Mouse (Mus musculus) heart, embryonic 15.5 days (tissue): ENCODE measurements around the gene Klhl23. TPM values are rescaled to one million over a fixed set of nuclear protein-coding genes. Genes with fewer than 3 reads are reported as not detected.
"Not testable (repeated sequence)": the region's sequence is repeated elsewhere in the genome, so short reads cannot be mapped to it uniquely, and the experiment has no call there.

Experiments
- ATAC-seq: fragments of 200-750 bp; cut with Nextera tagmentation; replicated peaks from 2 replicates; pipeline ENCODE4 v1.8.0; 2017; ENCODE audit warnings: low read depth, moderate TSS enrichment; ENCODE audit not compliant: insufficient number of reproducible peaks, insufficient read depth, low FRiP score
- H3K27ac ChIP-seq: fragments of 300-500 bp; sonication (generic); 2 replicates; pipeline ENCODE4 v1.5.1; 2015; ENCODE audit warnings: mild to moderate bottlenecking, inconsistent platforms
- H3K27me3 ChIP-seq: fragments of 300-500 bp; sonication (generic); 2 replicates; pipeline ENCODE4 v1.6.1; 2015; ENCODE audit warnings: inconsistent platforms
- H3K36me3 ChIP-seq: fragments of 300-500 bp; sonication (generic); 2 replicates; pipeline ENCODE4 v1.6.1; 2015; ENCODE audit warnings: mild to moderate bottlenecking, inconsistent platforms
- H3K4me1 ChIP-seq: fragments of 300-500 bp; sonication (generic); replicated peaks from 2 replicates; pipeline ENCODE4 v1.6.1; 2015; ENCODE audit warnings: inconsistent platforms
- H3K4me2 ChIP-seq: fragments of 300-500 bp; sonication (generic); 2 replicates; pipeline ENCODE4 v1.6.1; 2015; ENCODE audit warnings: inconsistent platforms, mild to moderate bottlenecking, moderate library complexity
- H3K4me3 ChIP-seq: fragments of 300-500 bp; sonication (generic); 2 replicates; pipeline ENCODE4 v1.5.1; 2015; ENCODE audit warnings: mild to moderate bottlenecking, inconsistent platforms
- H3K9ac ChIP-seq: fragments of 300-500 bp; sonication (generic); 2 replicates; pipeline ENCODE4 v1.6.1; 2015; ENCODE audit warnings: mild to moderate bottlenecking, inconsistent platforms
- H3K9me3 ChIP-seq: fragments of 300-500 bp; sonication (generic); replicated peaks from 2 replicates; pipeline ENCODE4 v1.6.1; 2016; ENCODE audit warnings: inconsistent platforms
- WGBS: fragments of 180-500 bp; shearing (Covaris S2); methylation state at CpG from one replicate; pipeline ENCODE4 v1.1.7; 2015; ENCODE audit warnings: mixed read lengths; 5-methylcytosine and 5-hydroxymethylcytosine counted together
- polyA plus RNA-seq: library from polyadenylated mRNA; unstranded; fragments of >200 nt; fragmentation: Nextera tagmentation; extraction: Ambion mirVana; gene quantifications from 2 replicates; pipeline ENCODE4 v1.2.1, GENCODE M21; 2015

Gene Klhl23
- 46.4 and 53.0 TPM in 2 replicates for polyA plus RNA-seq

DNA sequence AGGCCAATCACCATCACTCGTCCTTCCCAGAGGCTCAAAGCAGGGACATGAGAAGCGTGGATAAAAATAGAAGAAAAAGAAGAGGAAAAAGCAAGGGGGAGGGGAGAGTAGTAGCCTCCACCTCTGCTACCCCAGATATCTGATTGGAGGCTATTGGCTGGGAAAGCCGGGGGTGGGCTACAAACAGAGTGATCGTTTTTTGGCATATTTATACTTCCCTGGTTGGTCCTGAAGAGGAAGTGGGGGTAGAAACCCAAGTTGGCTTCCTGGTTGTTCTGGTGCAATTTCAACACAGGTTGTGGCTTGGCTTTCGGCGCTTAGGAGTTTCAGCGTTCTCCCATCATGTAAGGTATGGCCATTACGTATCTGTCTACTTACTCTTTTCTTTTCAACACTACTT, at the start of gene Klhl23:
TSS of gene Klhl23 (plus strand) at position 234 of the 400 bp plus-strand sequence.
- 1% methylated on average over 8 of the region's 8 CpGs for WGBS
- H3K9me3 ChIP-seq = no peaks in the 10 kb centered on the region
- H3K4me1 ChIP-seq = peaks cover 29% of the 10 kb centered on the region
- peak within 1 kb of the TSS; percentile 91 for H3K4me3 ChIP-seq
- H3K27me3 ChIP-seq = no peaks in the 10 kb centered on the region
- peak; percentile 32; the same call in 1 of the 2 replicates for ATAC-seq
- peak within 1 kb of the TSS; percentile 93 for H3K9ac ChIP-seq
- peak within 1 kb of the TSS; percentile 87 for H3K4me2 ChIP-seq
- 0 out of 2 replicates have a peak, but pooled peaks cover 9% of the 10 kb centered on the region for H3K36me3 ChIP-seq
- peak within 1 kb of the TSS; percentile 99 for H3K27ac ChIP-seq

DNA sequence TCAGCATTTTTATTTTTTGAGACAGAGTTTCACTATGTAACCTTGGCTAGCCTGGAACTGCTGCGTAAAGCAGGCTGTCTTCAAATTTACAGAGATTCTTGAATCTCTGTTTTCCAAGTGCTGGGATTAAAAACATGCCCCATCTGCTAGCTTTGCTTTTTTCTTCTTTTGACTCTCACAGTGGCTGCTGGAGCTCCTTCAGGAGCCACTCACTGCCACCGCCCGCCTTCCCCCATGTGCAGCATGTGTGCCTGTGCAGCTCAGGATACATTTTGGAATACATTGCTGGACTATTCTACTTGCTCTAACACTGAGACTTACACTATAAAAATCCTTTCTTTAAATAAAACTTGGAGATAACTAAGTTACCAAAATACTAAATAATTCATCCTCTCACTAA, 48.4 kb upstream of the Klhl23 start:
- ATAC-seq = no peak
- Histone ChIP-seq H3K9me3 (no peaks in the 10 kb centered on the region), H3K4me3 (no peak overlapping the region), H3K36me3 (no peaks in the 10 kb centered on the region), H3K4me2 (no peak overlapping the region), H3K27me3 (no peaks in the 10 kb centered on the region), H3K27ac (no peak overlapping the region), H3K9ac (no peak overlapping the region), H3K4me1 (no peaks in the 10 kb centered on the region)
- 89% methylated on average over 3 of the region's 3 CpGs for WGBS

DNA sequence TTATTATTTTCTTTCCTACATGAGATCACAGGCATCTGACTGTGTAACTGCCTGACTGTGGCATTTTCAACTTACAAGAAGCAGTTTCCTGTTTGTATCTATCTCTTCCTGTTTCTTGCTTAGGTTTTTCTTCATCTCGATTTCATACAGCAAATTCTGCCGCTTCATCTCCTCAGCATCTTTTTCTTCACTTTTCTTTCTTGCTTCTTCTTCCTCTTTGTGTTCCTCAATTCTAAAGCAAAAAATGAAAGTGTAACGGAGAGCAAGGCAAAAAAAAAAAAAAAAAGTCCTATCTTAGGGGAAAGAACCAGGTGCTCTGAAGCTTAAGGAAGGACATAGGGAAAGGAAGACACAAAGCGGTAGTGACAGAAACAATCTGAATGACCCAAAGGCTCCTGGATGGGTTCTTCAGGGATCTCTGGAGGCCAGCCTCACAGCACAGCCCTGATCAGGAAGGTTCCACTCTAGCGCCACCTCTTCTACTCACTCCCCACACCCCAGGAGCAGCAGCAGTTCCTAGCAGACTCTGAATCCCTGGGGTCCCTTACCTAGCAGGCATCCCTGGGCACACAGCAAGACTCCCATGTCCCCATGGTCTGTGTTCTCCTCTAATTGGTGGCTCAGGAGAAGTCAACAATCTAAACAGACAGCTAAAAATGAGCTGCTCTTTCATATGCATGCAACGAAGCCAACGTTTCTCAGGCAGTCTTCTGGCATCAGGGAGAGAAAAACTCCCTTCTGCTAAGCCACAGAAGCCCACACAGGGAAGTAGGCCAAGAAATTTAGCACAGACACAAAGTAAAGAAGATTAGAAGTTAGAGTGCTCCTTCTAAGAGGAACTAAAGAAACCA, 43.5 kb upstream of the Klhl23 start:
- no peak overlapping the region for H3K4me2 ChIP-seq
- no peaks in the 10 kb centered on the region for H3K4me1 ChIP-seq
- WGBS = 64% methylated on average over 7 of the region's 7 CpGs
- H3K27me3 ChIP-seq = no peaks in the 10 kb centered on the region
- no peak overlapping the region for H3K27ac ChIP-seq
- no peaks in the 10 kb centered on the region for H3K36me3 ChIP-seq
- no peak for ATAC-seq
- no peak overlapping the region for H3K4me3 ChIP-seq
- H3K9ac ChIP-seq = no peak overlapping the region; the same call in 1 of the 2 replicates
- no peaks in the 10 kb centered on the region for H3K9me3 ChIP-seq

DNA sequence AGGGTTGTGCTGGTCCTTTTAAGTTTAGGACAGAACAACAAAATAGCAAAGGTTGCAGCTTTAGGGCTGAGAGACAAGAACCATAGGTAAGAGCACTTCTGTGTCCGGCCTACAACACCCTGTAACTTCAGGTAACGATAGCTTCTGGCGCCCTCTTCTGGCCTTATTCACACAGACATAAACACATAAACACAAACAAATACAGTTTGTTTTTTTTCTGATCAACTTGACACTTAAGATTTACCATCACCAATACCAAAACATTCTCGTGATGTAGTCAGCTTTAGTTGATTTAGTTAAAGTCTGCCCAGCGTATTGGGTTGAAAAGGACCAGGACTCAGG, 42.9 kb upstream of the Klhl23 start:
- H3K4me3 ChIP-seq = no peak overlapping the region
- no peak overlapping the region for H3K4me2 ChIP-seq
- no peaks in the 10 kb centered on the region for H3K27me3 ChIP-seq
- H3K4me1 ChIP-seq = no peaks in the 10 kb centered on the region
- no peaks in the 10 kb centered on the region for H3K36me3 ChIP-seq
- WGBS = 43% methylated on average over 5 of the region's 5 CpGs
- no peak overlapping the region for H3K27ac ChIP-seq
- H3K9ac ChIP-seq = no peak overlapping the region; the same call in 1 of the 2 replicates
- ATAC-seq = no peak
- H3K9me3 ChIP-seq = no peaks in the 10 kb centered on the region

DNA sequence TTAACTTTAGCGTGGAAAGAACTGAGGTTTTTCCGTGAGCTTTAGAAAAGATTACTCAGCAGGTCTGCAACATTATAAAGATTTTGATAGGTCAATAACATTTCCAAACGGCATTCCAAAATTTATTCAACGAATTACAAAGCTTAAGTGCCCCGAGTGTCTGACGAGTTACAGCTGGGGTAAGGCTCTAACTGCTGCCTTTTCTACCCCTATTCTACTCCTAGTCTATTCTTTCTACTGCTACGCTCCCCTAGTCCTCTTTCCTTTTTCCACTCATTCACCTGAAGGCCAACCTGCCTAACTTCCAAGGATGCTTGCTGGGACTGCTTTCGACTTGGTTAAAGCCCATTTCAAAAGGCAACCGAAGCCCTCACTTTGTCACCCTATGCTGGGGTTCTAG, 32.8 kb upstream of the Klhl23 start:
- Histone ChIP-seq H3K9me3 (no peaks in the 10 kb centered on the region), H3K4me1 (peaks cover 6% of the 10 kb centered on the region), H3K4me3 (peak overlapping the region; percentile 69), H3K27me3 (no peaks in the 10 kb centered on the region), H3K4me2 (peak overlapping the region; percentile 77), H3K27ac (peak overlapping the region; percentile 83), H3K9ac (peak overlapping the region; percentile 71), H3K36me3 (peaks cover 13% of the 10 kb centered on the region)
- WGBS = 23% methylated on average over 9 of the region's 9 CpGs
- ATAC-seq = no peak

DNA sequence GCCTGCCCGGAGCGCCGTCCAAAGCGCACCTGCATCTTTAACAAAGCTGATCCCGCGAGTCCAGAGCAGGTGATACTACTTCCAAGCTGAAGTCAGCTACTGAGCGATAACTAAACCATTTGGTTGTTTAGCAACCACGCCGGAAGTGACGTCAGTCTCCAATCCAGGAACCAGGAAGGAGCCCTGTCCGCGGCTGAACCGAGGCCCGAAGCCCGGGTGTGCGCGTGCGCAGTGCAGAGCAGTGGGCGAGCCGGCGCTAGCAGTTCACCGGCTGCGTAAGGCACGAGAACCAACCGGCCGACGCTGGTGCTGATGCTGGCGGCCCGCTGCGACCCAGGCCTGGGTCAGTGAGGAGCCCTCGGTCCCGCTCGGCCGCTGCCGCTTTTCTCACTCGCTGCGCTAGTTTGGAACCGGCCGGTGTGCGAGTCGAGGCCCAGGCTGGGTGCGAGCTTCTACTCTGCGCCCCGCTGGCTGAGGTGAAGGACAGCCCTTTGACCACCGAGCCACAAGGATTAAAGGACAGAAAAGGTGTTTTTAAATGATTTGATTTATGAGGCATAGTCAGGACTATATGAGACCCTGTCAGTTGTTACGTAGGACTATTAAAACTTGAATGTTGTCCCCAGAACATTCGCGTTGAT, 32.2 kb upstream of the Klhl23 start, which contains the start of the genes Ccdc173 and Phospho2:
TSS of gene Ccdc173 (minus strand) at position 147 of the 641 bp plus-strand sequence.
TSS of gene Phospho2 (plus strand) at position 195 of the 641 bp plus-strand sequence.
- Histone ChIP-seq H3K27me3 (no peaks in the 10 kb centered on the region), H3K4me3 (peak within 1 kb of the TSS; percentile 69), H3K27ac (peak within 1 kb of the TSS; percentile 83), H3K9me3 (no peaks in the 10 kb centered on the region), H3K4me2 (peak within 1 kb of the TSS; percentile 77), H3K9ac (peak within 1 kb of the TSS; percentile 71), H3K36me3 (peaks cover 17% of the 10 kb centered on the region), H3K4me1 (peaks cover 6% of the 10 kb centered on the region)
- ATAC-seq = peak; percentile 97
- 2% methylated on average over 48 of the region's 48 CpGs for WGBS

DNA sequence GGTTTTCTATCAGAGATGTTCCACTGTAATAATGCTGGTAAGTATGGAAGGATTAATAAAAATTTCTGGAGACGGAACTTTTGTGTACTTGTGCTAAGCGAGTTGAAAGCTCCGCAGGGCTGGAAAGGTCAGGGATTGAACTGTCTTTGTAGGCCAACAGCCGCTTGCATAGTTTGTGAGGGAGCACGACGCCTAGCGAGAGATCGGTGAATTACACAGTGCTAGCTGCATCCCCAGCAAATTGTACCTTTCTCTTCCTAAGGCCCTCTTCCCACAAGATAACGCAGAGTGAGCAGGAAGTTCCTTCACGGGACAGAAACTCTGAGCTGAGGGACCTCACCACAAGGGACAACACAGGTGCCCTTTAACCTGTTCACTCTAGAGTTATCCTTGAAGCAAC, 31.5 kb upstream of the Klhl23 start:
- H3K27ac ChIP-seq = peak overlapping the region; percentile 83
- 3% methylated on average over 10 of the region's 10 CpGs for WGBS
- ATAC-seq = no peak

DNA sequence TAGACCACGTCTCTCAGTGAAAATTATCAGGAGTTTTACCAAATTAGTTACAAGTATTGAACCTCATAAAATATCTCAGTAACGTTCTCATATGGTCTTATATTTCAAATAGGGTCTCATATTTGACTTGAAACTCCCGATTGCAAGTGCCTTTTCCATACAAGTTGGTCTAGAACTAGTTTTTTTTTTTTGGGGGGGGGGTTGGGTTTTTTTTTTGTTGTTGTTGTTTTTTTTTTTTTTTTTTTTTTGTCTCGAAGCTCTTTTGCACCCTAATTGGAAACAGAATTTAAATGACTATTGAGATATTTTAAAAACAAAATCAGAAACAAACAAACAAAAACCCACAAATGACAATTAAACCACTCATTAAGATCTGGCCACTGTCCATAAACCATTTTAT, 31.0 kb upstream of the Klhl23 start:
- Histone ChIP-seq H3K36me3 (peaks cover 28% of the 10 kb centered on the region), H3K27ac (no peak overlapping the region), H3K9ac (no peak overlapping the region), H3K9me3 (no peaks in the 10 kb centered on the region), H3K4me3 (peak overlapping the region; percentile 69; the same call in 1 of the 2 replicates), H3K4me1 (peaks cover 6% of the 10 kb centered on the region), H3K27me3 (no peaks in the 10 kb centered on the region), H3K4me2 (peak overlapping the region; percentile 77)
- ATAC-seq = no peak
- 62% methylated on average over 4 of the region's 4 CpGs for WGBS

More for the DNA sequence above, 31.5 kb upstream of the Klhl23 start:
- Histone ChIP-seq H3K4me2 (peak overlapping the region; percentile 77), H3K9ac (peak overlapping the region; percentile 38; the same call in 1 of the 2 replicates), H3K4me1 (peaks cover 6% of the 10 kb centered on the region), H3K36me3 (peaks cover 24% of the 10 kb centered on the region), H3K4me3 (peak overlapping the region; percentile 69), H3K9me3 (no peaks in the 10 kb centered on the region), H3K27me3 (no peaks in the 10 kb centered on the region)

DNA sequence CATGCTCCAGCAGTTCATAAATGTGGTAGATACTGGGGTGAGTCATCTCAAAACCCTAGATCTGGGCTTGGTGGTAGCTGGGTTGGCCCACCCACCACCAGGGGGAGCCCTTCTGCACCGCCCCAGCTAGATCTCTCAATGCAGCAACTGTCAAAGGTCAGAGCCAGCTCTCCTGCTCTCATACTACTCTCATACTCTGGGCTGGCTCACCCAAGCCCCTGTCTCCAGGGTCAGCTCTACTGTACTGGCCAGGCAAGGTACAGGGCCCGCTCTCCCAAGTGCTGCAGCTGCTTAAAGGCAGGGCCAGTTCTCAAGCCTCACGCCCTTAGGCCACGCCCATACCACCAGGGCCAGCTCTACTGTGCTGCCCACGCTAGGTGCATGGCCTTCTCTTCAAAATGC, 18.8 kb upstream of the Klhl23 start:
- Histone ChIP-seq H3K9me3 (no peaks in the 10 kb centered on the region), H3K4me2 (peak overlapping the region; percentile 31), H3K4me3 (no peak overlapping the region), H3K27ac (no peak overlapping the region), H3K9ac (no peak overlapping the region), H3K4me1 (peaks cover 4% of the 10 kb centered on the region; the same call in 1 of the 2 replicates), H3K36me3 (no peaks in the 10 kb centered on the region), H3K27me3 (no peaks in the 10 kb centered on the region)
- WGBS = 43% methylated on average over 5 of the region's 5 CpGs
- peak; percentile 66 for ATAC-seq

DNA sequence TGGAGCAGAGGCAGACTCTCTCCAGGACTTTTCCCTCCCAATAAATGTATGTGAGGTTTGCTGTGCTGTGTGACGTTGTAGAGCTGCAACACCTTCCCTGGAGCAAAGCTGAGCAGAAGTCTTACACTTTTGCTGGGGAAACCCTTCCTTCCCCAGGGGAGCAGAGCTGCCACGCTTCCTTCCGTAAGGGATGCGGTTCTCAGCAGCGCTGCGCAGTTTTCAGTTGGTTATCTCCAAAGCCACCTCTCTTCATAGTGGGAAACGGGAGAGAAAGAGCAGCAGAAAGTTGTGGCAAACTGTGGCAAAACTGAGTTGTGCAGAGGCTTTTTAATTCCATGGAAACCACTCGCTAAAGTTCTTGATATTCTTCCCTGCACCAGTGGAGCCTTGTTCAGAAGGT, 18.0 kb upstream of the Klhl23 start:
- WGBS = 59% methylated on average over 8 of the region's 8 CpGs

DNA sequence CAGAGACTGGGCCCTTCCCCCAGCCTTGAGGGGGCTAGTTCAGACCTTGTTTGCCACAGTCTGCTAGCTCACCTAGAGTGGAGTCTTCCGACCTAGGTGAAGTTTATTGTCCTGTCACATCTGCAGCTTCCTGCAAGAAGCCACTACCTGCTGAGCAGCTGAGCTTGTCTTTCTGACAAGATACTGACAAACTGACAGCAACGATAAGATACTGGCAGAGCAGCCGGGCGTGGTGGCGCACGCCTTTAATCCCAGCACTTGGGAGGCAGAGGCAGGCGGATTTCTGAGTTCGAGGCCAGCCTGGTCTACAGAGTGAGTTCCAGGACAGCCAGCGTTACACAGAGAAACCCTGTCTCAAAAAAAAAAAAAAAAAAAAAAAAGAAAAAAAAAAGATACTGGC, 17.1 kb upstream of the Klhl23 start:
- H3K4me3 ChIP-seq, ATAC-seq, H3K9ac ChIP-seq, H3K4me1 ChIP-seq, H3K9me3 ChIP-seq, H3K4me2 ChIP-seq, H3K27ac ChIP-seq, H3K27me3 ChIP-seq, H3K36me3 ChIP-seq: not testable (repeated sequence)
- WGBS = 75% methylated on average over 9 of the region's 9 CpGs

More for the DNA sequence above, 18.0 kb upstream of the Klhl23 start:
- Histone ChIP-seq H3K27me3 (no peaks in the 10 kb centered on the region), H3K4me1 (peaks cover 4% of the 10 kb centered on the region; the same call in 1 of the 2 replicates), H3K36me3 (no peaks in the 10 kb centered on the region), H3K27ac (no peak overlapping the region), H3K4me2 (no peak overlapping the region), H3K9ac (no peak overlapping the region), H3K9me3 (no peaks in the 10 kb centered on the region), H3K4me3 (no peak overlapping the region)
- ATAC-seq = no peak
